Mouse (Mus musculus) NIH3T3 (cell line): Measurements from ENCODE around the gene Mrpl43.

Source experiments
- DNase-seq: peaks from one replicate; pipeline ENCODE4 v3.0.0-alpha.2; 2012; ENCODE audit warnings: low read depth

The Mrpl43 gene

DNA sequence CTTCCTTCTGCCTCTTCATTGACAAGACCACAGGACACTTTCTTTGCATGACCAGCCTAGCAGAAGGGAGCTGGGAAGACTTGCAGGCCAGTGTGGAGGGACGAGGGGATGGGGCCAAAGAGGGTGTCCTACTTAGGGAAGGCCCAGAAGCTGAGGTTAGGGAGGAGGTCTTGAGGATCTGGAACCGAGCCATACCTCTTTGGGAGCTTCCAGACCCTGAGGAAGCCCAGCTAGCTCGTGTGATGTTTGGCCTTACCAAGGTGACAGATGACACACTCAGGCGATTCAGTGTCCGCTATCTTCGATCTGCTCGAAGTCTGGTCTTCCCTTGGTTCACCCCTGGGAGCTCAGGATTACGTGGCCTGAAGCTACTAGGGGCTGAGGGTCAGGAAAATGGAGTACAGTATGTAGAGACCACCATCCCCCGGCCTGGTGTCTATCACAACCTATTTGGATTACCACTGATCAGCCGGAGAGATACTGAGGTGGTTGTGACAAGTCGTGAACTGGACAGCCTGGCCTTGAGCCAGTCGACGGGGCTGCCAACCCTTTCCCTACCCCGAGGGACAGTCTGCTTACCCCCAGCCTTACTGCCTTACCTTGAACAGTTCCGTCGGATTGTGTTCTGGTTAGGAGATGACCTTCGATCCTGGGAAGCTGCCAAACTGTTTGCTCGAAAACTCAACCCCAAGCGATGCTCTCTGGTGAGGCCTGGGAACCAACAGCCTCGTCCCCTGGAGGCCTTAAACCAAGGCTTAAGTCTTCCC lies 1.4 kb upstream of the Mrpl43 start:
- no peak for DNase-seq

DNA sequence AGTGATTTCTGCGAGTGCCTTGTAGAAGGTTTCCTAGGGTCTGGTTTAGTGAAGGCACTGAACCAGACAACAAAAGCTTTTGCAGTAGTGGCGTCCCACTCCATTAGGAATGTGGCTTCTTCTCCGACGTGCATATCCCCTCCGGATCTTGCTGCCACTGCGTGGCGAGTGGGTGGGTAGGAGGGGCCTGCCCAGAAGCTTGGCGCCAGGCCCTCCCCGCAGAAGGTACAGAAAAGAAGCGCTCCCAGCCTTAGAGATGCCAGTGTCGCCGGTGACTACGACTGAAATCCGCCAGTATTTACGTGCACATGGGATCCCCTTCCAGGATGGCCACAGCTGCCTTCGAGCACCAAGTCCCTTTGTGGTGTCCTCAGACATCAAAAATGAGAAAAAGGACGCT lies 779 bp upstream of the Mrpl43 start:
- no peak for DNase-seq

DNA sequence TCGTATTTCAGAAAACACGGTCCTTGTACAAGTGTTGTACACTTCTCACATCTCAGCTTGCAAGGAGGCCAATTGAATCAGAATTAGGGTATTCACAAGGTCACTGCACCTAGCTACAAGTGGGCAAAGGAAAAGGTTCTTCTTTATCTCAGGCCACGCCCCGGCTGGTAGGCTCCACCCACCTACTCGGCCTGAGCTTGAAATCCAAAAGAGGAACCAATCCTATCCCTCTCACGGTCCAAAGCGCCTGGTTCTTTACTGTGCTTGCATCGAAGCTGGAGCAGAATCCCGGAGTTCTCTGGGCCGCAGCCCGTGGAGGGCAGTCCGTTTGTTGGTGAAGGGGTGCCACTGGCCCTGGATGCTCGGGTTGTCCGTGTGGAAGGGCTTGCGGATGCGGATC lies 798 bp downstream of the Mrpl43 start, which contains the start of gene Twnk:
TSS of gene Twnk (plus strand) at position 220 of the 400 bp plus-strand sequence.
- peak; percentile 77 for DNase-seq

DNA sequence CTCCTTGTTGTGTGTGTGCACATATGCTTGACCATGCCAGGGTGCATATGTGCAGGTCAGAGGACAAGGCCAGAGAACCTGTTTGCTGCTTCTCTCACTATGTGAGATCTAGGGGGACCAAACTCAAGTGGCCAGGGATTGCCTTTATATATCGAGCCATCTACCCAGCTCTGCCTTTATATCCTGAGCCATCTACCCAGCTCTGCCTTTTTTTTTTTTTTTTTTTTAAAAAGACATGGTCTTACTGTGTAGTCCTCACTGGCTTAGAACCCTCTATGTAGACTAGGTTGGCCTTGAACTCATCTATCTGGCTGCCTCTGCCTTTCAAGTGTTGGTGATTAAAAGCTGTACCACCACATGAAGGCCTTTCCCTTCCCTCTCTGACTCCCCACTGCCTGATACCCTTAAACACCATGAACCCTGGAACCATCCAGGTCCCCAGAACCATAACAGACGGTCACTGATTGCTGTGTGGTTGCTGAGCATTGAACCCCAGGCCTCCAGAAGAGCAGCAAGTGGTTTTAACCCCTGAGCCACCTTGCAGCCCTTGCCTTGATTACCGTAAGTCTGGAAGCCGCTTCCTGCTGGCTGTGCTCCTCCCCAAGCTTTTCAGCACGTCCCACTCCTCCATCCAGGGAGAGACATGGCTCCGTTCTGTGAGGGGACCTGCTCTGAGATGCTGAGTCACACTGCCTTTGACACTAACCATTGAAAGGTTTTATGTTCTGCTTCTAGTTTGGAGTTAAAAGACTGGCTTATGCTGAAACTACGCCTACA lies 2.3 kb downstream of the Mrpl43 start:
- no peak for DNase-seq

DNA sequence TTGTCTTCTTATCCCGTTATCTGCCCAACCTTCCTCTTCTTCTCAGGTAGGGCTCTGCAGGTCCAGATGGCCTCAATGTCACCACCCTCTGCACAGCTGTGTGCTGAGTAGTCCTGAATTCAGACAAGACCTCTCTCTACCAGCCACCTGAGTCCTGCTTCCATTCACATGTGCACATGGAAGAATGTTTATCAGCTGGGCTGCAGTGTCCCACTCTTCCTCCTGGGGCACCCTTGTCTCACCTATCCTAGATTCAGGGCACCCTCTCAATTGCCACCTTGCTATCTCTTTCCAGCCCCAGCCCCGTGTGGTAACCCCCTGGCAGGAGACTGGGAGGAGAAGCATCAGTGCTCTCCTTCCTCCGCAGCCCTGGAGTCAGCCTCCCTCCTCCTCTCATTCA lies 3.9 kb downstream of the Mrpl43 start:
- peak; percentile 26 for DNase-seq

DNA sequence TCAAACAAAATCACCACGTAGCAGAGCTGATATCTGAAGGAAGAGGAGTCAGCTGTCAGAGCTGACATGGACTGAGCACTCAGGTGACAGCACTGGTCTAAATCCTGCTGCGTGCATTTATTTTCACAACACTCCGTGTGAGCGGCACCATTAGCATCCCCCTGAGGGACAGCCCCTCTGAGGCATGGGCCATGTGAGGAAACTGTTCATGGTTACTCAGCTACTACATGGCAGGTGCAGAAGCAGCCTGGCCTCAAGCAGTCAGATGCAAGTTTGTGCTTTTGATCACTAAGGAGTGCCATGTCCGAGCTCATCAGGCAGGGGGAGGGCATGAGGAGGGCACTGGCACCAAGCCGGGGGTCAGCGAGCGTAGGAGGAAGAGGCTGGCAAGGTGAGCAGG lies 6.6 kb downstream of the Mrpl43 start:
- DNase-seq: no peak

DNA sequence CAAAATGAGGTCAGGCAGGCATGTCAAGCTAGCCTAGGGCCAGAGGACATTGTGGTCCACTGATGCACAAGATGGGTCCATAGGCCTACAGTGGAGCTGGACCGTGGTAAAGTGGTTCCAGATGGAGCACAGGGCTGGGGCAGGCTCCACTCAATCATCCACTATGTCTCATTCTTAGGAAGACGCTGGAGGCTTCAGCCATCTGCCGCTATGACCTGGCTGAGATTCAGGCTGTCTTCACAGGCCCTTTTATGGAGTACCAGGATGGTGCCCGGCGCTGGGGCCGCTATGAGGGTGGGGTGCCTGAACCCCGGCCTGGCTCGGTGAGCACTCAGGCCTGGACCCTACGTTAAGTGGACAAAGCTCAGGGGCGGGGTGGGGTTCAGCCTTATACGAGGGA lies 8.5 kb downstream of the Mrpl43 start:
- peak; percentile 58 for DNase-seq

DNA sequence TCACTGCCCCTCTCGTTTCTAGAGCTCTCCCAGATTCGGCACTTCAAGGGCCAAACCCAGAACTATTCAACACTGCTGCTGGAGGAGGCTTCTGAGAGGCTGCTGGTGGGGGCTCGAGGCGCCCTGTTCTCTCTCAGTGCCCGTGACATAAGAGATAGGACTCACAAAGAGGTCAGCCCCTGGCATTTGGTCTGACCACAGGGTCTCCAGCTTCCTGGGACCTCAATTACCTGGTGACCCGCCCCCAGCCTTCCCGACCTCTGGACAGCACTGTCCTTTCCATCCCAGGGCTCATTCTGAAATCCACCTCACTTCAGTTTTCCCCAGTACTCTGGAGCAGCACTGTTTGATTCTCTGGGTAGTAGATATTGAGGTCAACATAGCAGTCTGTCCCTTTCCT lies 13.5 kb downstream of the Mrpl43 start:
- no peak for DNase-seq

DNA sequence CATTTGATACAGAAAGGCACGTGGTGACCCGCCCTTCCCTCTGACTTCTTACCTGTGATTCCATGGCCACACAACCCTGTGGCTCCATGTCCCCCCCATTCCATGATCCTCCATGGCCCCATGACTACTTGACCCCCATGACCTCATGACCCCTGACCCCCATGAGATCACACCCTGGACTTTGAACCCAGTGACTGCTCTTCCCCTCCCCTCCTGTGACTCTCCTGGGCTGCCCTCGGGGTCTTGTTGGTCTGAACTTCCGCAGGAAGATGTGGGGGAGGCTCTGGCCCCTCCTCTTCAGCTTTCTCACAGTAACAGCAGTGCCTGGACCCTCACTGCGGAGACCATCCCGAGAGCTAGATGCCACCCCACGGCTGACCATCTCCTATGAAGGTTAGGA lies 14.0 kb downstream of the Mrpl43 start:
- DNase-seq: no peak

DNA sequence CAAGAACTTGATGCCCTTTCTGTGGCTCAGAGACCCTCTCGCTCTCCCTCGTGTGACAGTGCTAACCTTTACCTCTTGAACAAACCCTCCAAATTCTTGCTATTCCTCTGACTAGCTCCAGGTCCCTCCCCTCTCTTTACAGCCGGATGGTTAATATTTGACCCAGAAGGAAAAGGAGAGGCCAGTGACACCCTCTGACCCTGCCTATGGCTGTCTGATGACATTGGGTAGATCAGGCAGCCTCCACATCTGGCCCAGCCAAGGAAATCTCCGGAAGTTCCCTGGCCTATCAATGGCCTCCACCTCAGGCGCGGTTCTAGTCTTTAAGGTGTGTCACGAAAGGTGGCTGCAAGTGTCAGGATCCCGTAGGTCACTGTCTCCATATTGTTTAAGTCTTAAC lies 15.2 kb downstream of the Mrpl43 start:
- no peak for DNase-seq

DNA sequence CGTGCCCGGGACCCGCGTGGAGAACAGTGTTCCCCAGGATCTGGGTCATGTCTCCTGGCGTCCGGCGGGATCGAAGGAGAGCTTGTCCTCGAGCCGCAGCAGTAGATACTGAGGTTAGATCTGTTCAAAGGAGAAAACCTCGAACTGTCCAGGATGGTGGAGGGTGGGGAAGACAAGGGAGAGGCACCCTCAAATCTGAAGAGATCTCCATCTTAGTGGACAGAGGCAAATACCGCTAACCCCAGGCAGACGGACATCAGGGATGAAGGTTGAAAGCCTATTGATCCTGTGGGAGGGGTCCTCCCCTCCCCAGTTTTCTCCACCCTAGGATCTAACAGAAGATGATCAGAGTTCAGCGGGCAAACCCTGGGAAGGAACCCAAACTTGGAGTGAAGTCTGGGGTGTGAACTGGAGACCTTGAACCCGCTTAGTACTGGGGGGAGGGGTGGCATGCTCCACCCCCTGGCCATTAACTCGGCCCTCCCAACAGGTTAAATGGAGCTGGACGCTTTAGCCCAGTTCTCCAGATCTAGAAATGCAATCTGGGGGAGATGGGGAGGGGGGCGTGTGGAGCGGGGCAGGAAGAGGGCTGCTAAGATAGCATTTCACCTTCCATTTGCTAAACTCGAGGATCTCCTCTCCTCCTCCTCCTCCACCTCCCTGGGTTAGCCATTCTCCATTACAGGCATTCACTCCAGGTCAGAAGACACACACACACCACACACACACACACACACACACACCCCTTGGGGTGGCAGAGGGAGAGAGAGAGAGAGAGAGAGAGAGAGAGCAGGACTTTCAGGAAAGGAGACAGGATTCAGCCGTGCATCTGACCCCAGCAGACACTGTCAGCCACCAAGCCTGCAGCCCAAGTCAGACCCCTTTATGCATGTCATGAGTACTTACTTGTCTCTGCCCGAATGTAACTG lies 16.4 kb downstream of the Mrpl43 start:
- no peak for DNase-seq

DNA sequence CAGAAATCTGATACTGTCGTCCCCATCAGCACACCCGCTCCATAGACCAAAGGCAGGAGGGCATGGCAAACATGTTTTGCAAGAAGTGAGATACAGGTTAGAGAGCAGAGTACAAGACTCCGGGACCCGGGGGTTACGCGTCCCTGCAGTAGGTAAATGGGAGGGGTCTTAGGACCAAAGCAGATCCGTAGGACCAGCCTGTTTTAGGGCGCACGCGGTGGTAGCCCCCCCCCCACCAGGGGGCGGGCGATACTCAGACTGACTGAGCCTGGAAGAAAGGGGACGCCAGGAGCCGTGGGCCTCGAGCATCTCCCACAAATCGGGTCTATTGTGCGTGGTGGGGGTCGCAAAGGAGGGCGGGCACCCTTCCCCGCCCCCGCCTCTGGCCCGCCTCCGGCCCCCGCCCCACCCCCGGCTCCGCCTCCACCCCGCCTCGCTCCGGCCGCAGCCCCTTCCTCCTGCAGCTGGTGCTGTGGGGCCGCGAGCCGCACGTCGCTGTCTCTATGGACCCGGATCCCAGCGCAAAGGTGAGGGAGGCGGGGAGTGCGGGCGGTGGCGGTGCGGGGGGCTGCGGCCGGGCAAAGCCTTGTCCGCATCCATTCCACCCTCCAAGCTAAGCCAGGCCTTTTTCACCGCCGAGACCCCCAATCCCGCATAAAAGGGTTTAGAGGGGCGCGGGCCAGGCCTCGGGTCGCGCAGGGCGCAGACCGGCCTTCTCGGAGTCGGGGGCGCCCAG lies 17.2 kb downstream of the Mrpl43 start, which contains the start of gene Sema4g:
TSS of gene Sema4g (plus strand) at position 271 of the 736 bp plus-strand sequence.
- peak; percentile 69 for DNase-seq

DNA sequence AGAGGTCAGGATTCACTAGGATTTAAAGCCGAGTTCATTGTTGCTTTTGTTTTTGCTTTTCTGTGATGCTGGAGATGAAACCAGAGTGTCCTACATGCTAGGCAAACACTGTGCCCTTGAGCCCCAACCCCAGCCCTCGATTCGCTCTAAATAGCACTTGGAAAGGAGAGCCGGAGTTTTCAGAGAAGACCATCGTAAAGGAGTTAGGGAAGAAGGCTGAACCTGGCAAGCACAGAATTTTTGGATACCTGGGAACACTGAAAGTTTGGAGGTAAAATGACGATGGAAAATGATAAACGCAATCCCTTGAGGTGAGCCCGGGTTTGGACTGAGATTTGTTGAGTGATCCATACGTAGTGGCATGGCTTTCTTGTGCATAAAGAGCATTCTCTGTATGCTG lies 17.9 kb downstream of the Mrpl43 start:
- no peak for DNase-seq

DNA sequence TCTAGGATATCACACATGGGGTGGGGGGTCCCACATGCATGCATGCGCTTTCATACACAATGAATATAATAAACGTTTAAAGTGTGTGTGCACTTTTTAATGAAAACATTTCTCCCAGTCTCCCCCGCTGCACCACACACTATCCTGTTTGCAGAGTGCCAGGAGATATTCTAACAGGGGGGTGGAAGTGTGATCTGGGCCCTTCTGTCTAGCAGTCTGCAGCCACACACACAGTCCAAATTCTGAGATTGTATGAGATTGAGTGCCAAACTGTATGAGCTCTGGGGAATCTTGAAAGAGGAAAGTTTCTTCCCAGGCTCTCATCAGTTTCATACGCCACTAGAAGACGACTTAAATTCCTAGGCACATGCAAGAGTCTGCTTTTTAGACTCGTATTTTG lies 18.4 kb downstream of the Mrpl43 start:
- no peak for DNase-seq

DNA sequence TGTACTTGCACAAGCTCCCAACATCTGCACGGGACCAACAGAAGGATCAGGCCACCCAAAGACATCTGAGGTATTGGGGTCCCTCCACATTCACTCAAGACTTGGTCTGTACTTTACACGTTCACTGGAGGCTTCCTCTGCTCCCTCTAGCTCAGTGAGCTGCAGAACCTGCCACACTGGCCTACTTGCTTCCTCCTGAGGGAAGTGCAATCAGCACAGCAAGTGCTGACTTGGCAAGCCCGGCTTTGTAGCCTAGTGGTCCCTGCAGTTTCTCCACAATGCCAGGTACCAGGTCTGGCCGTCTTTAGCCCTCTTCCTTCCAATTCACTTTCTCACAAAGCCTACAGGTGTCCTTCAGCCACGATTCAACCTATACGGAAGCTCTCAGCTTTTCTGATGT lies 19.2 kb downstream of the Mrpl43 start:
- DNase-seq: no peak

DNA sequence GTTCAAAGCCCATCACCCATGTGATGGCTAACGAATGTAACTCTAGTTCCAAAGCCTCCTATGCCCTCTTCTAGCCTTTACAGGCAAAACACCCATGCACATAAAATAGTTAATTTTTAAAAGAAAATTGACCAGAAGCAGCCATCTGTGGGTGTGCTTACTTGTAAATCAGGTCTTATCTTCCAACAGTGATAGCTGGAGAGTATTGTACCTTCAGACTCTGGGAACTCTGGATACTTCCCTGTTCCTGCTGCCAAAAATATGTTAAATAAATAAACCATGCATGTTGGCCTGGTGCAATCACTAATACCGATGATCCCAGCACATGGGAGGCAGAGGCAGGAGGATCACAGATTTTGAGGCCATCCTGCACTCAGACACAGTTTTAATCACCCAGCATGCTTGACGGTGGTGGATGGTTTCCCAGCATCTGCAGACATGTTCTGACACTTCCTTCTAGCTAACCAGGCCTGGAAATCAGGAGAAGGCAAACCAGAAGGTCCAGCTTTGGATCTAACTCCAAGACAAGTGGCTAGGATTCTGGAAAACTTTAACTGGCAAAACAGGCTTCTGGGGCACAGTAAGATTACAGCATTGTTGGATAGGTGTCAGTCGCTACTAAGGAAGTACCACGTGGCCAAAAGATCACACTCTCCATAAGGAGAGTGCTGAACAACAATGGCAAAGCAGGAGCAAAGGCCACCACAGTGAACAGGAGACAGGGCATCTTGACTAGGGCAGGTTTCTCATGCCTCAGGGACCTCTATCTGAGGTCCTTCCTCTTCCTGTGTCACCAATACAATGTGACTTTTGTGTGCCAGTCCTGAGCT lies 20.9 kb downstream of the Mrpl43 start:
- DNase-seq: no peak

DNA sequence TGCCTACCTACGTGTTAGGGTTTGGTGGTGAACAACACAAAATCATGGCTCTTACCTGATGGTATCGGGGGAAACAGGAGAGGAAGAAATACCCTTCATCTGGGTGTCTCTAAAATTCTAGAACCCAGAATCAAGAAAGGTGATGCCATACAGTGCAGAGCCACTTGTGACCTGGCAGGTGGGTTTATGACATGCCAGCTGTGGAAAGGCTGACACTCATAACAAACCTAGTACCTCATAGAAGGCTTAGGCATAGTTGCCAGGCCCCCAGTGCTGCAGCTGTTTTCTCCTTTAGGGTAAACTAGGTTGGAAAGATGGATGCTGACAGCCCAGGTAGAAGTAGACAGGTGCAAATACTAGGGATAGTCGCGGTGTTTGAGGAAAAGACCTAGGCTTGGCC lies 21.8 kb downstream of the Mrpl43 start:
- DNase-seq: no peak

DNA sequence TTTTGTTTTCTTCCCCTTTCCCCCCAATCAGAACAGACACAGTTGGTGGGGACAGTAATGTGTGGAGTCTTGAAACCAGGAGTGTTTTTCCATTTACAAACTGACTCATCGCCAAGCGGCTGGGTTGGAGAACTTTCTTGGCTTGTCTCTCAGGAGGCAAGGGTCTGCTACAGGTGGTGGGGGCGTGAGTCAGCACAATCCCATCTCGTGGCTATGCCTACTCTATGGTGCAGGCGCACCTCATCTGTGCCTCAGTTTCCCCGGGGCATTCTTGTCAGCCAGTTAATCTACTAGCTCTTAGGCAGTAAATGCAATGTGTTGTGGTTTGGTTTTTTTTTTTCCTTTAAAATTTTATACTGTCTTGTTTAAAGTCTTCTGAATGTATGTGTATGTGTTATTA lies 22.9 kb downstream of the Mrpl43 start:
- peak; percentile 39 for DNase-seq

DNA sequence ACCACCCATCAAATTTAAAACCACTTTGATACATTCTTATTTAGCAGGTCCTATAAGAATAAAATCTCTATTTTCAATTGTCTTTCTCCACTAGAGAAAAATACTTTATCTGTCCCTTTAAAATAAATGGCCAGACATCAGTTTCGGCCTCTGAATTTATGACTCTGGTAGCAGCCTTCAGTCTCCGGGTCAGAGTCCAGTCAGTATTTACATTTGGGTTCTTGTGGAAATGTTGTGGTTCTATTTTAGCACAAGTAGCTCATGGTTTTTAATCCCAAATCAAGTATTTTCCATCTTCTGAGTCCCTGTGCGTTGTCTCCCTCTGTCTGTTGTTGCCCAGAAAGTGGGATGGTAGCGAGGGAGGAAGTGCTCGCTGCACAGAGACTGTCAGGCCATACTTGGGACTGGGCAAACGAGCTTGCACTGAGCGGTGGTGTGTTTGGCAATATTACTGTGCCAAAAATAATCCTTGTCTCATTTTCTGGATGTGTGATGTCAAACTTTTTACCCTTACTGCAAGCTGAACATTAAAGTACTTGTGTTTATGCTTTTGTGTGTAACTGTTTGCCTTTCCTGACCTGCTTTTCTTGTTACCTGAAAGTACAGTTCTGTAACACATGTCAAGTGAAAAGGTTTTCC lies 23.6 kb downstream of the Mrpl43 start:
- DNase-seq: no peak

DNA sequence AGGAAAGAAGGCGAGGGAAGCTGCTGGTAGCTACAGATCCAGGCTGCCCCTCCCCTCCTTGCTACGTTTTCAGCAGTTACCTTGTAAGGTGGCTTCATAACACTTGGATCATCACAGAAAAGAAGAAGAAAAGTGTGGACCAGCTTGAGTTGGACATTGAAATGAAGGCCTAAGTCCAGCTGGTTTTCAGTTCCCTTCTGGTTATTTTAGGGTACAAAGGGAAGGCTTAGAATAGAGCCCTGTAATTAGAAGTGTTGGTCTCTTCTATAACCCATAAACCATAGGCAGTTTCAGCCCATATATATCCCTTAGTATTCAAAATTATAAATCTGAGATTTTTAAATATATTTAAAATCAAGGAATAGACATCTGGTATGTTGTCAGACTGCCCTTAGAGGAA lies 25.5 kb downstream of the Mrpl43 start:
- no peak for DNase-seq
